Mouse (Mus musculus) megakaryocyte, embryonic 14.5 days (primary cell): ENCODE data around the gene Rbm20. TPM values are rescaled to one million over a fixed set of nuclear protein-coding genes. Genes with fewer than 3 reads are reported as not detected.

Experiments used
- H3K27me3 ChIP-seq: replicated peaks from 2 replicates; pipeline ENCODE3; 2012; ENCODE audit warnings: inconsistent platforms
- H3K36me3 ChIP-seq: replicated peaks from 2 replicates; pipeline ENCODE3; 2012; ENCODE audit warnings: low read length, inconsistent platforms, mixed read lengths
- H3K4me1 ChIP-seq: 2 replicates; pipeline ENCODE4 v1.6.1; 2012; ENCODE audit warnings: inconsistent platforms
- H3K4me3 ChIP-seq: replicated peaks from 2 replicates; pipeline ENCODE3; 2012; ENCODE audit warnings: moderate library complexity, mild to moderate bottlenecking, inconsistent platforms
- H3K9me3 ChIP-seq: 2 replicates; pipeline ENCODE4 v1.6.1; 2012; ENCODE audit warnings: inconsistent platforms
- FLI1 ChIP-seq: IDR thresholded peaks from 2 replicates; pipeline ENCODE4 v1.6.1; 2012; ENCODE audit warnings: low read length, inconsistent platforms, mixed read lengths
- GATA1 ChIP-seq: IDR thresholded peaks from 3 replicates; pipeline ENCODE4 v1.6.1; 2012; ENCODE audit warnings: mixed read lengths, low read length, inconsistent platforms, borderline replicate concordance
- polyA plus RNA-seq: library from polyadenylated mRNA; stranded (reverse); fragments of >175 nt; gene quantifications from 2 replicates; pipeline ENCODE4 v1.2.3, GENCODE M21; 2012; ENCODE audit warnings: low replicate concordance; ENCODE audit not compliant: insufficient read depth

Gene Rbm20
- polyA plus RNA-seq, 1 experiment: not detected

GRCm38 (mm10) chr19:53762749-53763438 lies 85.8 kb downstream of the Rbm20 start:
- H3K9me3 ChIP-seq: peaks cover 14% of the 10 kb centered on the region
- peaks cover 14% of the 10 kb centered on the region for H3K4me1 ChIP-seq
- peaks cover 2% of the 10 kb centered on the region for H3K36me3 ChIP-seq
- TF ChIP-seq FLI1: no peak
- TF ChIP-seq GATA1: no peak
- no peak overlapping the region for H3K4me3 ChIP-seq
- H3K27me3 ChIP-seq: peaks cover 5% of the 10 kb centered on the region

- peaks cover 10% of the 10 kb centered on the region for H3K9me3 ChIP-seq
- H3K27me3 ChIP-seq: peaks cover 2% of the 10 kb centered on the region
- no peak overlapping the region for H3K4me3 ChIP-seq
- peaks cover 29% of the 10 kb centered on the region for H3K4me1 ChIP-seq
- peaks cover 2% of the 10 kb centered on the region for H3K36me3 ChIP-seq
- TF ChIP-seq FLI1: no peak
- no peak for TF ChIP-seq GATA1
These were observed 87.8 kb downstream of the Rbm20 start for GRCm38 (mm10) chr19:53764688-53765478.

- peak overlapping the region; percentile 50 for H3K4me3 ChIP-seq
- peaks cover 2% of the 10 kb centered on the region for H3K36me3 ChIP-seq
- TF ChIP-seq FLI1 (no peak), GATA1 (no peak)
- peaks cover 45% of the 10 kb centered on the region for H3K4me1 ChIP-seq
- H3K27me3 ChIP-seq: no peaks in the 10 kb centered on the region
- peaks cover 10% of the 10 kb centered on the region for H3K9me3 ChIP-seq
These were observed 91.4 kb downstream of the Rbm20 start for GRCm38 (mm10) chr19:53768478-53768877.

- TF ChIP-seq GATA1: no peak
- no peak for TF ChIP-seq FLI1
- no peaks in the 10 kb centered on the region for H3K9me3 ChIP-seq
- H3K4me3 ChIP-seq: peak overlapping the region; percentile 78
- no peaks in the 10 kb centered on the region for H3K27me3 ChIP-seq
- H3K4me1 ChIP-seq: peaks cover 48% of the 10 kb centered on the region
- no peaks in the 10 kb centered on the region for H3K36me3 ChIP-seq
These were observed 97.0 kb downstream of the Rbm20 start for GRCm38 (mm10) chr19:53773937-53774640.

GRCm38 (mm10) chr19:53774641-53775350 lies 97.7 kb downstream of the Rbm20 start:
- Histone ChIP-seq H3K36me3 (no peaks in the 10 kb centered on the region), H3K4me1 (peaks cover 48% of the 10 kb centered on the region), H3K9me3 (no peaks in the 10 kb centered on the region), H3K4me3 (no peak overlapping the region), H3K27me3 (no peaks in the 10 kb centered on the region)
- TF ChIP-seq FLI1 (no peak), GATA1 (no peak)

- Histone ChIP-seq H3K9me3 (no peaks in the 10 kb centered on the region), H3K4me3 (no peak overlapping the region), H3K36me3 (no peaks in the 10 kb centered on the region), H3K4me1 (peaks cover 21% of the 10 kb centered on the region), H3K27me3 (no peaks in the 10 kb centered on the region)
- TF ChIP-seq GATA1 (no peak), FLI1 (no peak)
These were observed 102.3 kb downstream of the Rbm20 start for GRCm38 (mm10) chr19:53779402-53779801.

GRCm38 (mm10) chr19:53779818-53780217 lies 102.7 kb downstream of the Rbm20 start:
- H3K4me3 ChIP-seq: no peak overlapping the region
- no peaks in the 10 kb centered on the region for H3K9me3 ChIP-seq
- H3K4me1 ChIP-seq: peaks cover 16% of the 10 kb centered on the region
- TF ChIP-seq FLI1 (no peak), GATA1 (no peak)
- no peaks in the 10 kb centered on the region for H3K36me3 ChIP-seq
- no peaks in the 10 kb centered on the region for H3K27me3 ChIP-seq

- TF ChIP-seq GATA1: no peak
- no peak for TF ChIP-seq FLI1
- H3K4me1 ChIP-seq: peaks cover 14% of the 10 kb centered on the region
These were observed 103.9 kb downstream of the Rbm20 start for GRCm38 (mm10) chr19:53780752-53781602.

GRCm38 (mm10) chr19:53781826-53782225 lies 104.7 kb downstream of the Rbm20 start:
- Histone ChIP-seq H3K9me3 (no peaks in the 10 kb centered on the region), H3K27me3 (no peaks in the 10 kb centered on the region), H3K4me3 (no peak overlapping the region), H3K36me3 (no peaks in the 10 kb centered on the region), H3K4me1 (peaks cover 14% of the 10 kb centered on the region)
- no peak for TF ChIP-seq GATA1
- no peak for TF ChIP-seq FLI1

More at GRCm38 (mm10) chr19:53780752-53781602, 103.9 kb downstream of the Rbm20 start:
- no peaks in the 10 kb centered on the region for H3K9me3 ChIP-seq
- no peaks in the 10 kb centered on the region for H3K36me3 ChIP-seq
- H3K4me3 ChIP-seq: no peak overlapping the region
- H3K27me3 ChIP-seq: no peaks in the 10 kb centered on the region
